Mouse (Mus musculus): ENCODE measurements at regions not wholly inside any gene's neighbourhood (a gene's known extent, or its start where the extent isn't known, plus 50 kb on each side); places are given as distances from the start of the nearest gene placed in this dataset.
A peak's percentile ranks its signal among the peaks of the same experiment; 100 is the strongest.

DNA sequence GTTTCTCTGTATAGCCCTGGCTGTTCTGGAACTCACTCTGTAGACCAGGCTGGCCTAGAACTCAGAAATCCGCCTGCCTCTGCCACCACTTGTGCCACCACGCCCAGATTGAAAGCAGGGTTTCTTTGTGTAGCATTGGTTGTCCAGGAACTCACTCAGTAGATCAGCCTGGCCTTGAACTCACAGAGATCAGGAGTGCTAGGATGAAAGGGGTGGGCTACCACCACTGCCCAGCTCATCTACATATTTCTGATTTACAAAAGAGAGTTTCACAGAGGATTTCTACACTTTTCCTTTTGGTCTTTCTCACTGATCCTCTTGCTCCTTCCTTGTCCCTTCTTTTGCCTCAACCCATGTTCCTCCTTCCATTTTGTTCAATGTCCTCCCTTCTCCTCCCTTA lies 53.1 kb upstream of the Lbx1 start:
- Histone ChIP-seq H3K9me3 (no peaks in the 10 kb centered on the region), H3K4me2 (no peak overlapping the region), H3K36me3 (no peaks in the 10 kb centered on the region), H3K4me1 (replicated peaks) (peaks cover 21% of the 10 kb centered on the region), H3K9ac (no peak overlapping the region), H3K4me3 (no peak overlapping the region), H3K27ac (no peak overlapping the region), H3K27me3 (peaks cover 27% of the 10 kb centered on the region)
- no peak for ATAC-seq (ENCODE audit: low FRiP score)
- WGBS: 68% methylated on average over 2 of the region's 2 CpGs

DNA sequence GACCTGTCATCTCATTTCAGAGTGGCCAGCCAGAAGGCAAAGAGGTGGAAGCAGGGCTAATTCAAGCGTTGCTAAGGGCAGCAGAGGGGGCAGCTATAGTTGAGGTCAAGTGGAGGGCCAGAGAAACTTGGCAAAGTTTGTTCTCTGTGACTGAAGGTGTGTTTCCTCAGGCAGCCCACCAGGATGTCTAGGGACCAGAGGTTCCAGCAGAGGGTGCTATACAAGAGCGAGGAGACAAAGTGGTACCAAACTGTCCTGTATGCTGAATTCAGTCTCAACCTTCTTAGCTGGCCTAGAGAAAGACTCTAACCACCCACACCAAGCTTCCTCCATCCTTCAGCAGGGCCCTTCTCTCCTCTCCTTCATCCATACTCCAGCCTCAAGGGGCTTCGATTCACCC lies 62.2 kb upstream of the Lbx1 start:
- WGBS: 36% methylated on average over 3 of the region's 3 CpGs
- no peak overlapping the region for H3K4me3 ChIP-seq
- H3K27me3 ChIP-seq: peaks cover 52% of the 10 kb centered on the region
- no peak overlapping the region for H3K27ac ChIP-seq
- no peak overlapping the region for H3K4me2 ChIP-seq
- H3K4me1 ChIP-seq (replicated peaks): peaks cover 64% of the 10 kb centered on the region
- H3K9ac ChIP-seq: no peak overlapping the region
- no peak for ATAC-seq (ENCODE audit: low FRiP score)
- H3K36me3 ChIP-seq: no peaks in the 10 kb centered on the region
- no peaks in the 10 kb centered on the region for H3K9me3 ChIP-seq

DNA sequence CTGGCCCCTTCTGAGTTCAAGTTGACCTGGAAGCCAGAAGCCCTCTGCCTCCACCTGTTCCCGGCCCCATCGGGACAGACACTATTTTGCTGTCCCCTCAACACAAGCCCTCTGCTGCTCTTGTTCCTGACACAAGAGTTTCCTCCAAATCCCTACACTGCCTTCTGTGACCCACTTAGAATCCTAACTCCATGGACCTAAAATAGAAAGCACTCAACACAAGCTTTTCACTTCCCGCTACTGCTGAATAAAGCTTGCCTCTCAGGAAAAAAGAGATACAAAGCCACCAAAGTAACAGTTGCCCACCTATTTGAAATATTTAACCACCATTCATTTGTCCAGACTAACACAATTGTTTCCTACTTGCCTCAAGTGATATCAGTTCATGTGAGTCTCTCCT lies 63.7 kb upstream of the Lbx1 start:
- Histone ChIP-seq H3K36me3 (no peaks in the 10 kb centered on the region), H3K27ac (peak overlapping the region; percentile 24; the same call in 1 of the 2 replicates), H3K9me3 (no peaks in the 10 kb centered on the region), H3K4me2 (no peak overlapping the region), H3K4me3 (no peak overlapping the region), H3K4me1 (replicated peaks) (peaks cover 67% of the 10 kb centered on the region), H3K27me3 (peaks cover 51% of the 10 kb centered on the region), H3K9ac (no peak overlapping the region)
- no peak for ATAC-seq (ENCODE audit: low FRiP score)
- WGBS: 89% methylated on average over 3 of the region's 3 CpGs

DNA sequence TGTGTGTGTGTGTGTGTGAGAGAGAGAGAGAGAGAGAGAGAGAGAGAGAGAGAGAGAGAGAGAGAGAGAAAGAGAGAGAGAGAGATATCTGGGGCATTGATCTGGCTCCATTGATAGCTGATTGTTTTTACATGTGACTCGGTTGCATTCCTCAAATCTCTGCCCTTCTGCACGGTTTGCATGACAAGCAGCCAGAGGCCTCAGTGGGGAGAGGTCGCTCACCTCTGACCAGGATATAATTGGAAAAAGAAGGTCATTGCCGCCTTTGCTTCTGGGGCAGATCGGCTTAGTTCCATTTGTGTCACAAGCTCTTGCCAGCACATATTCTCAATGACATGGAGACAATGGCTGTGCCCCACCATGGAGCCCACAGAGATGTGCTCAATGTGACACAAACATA lies 63.8 kb upstream of the Btrc start:
- H3K27ac ChIP-seq: peak overlapping the region; percentile 100
- H3K27me3 ChIP-seq: peaks cover 52% of the 10 kb centered on the region
- H3K4me1 ChIP-seq (replicated peaks): peaks cover 67% of the 10 kb centered on the region
- 20% methylated on average over 5 of the region's 5 CpGs for WGBS
- no peak overlapping the region for H3K4me2 ChIP-seq
- H3K9me3 ChIP-seq: no peaks in the 10 kb centered on the region
- H3K36me3 ChIP-seq: no peaks in the 10 kb centered on the region
- no peak overlapping the region for H3K9ac ChIP-seq
- no peak for ATAC-seq (ENCODE audit: low FRiP score)
- H3K4me3 ChIP-seq: no peak overlapping the region

DNA sequence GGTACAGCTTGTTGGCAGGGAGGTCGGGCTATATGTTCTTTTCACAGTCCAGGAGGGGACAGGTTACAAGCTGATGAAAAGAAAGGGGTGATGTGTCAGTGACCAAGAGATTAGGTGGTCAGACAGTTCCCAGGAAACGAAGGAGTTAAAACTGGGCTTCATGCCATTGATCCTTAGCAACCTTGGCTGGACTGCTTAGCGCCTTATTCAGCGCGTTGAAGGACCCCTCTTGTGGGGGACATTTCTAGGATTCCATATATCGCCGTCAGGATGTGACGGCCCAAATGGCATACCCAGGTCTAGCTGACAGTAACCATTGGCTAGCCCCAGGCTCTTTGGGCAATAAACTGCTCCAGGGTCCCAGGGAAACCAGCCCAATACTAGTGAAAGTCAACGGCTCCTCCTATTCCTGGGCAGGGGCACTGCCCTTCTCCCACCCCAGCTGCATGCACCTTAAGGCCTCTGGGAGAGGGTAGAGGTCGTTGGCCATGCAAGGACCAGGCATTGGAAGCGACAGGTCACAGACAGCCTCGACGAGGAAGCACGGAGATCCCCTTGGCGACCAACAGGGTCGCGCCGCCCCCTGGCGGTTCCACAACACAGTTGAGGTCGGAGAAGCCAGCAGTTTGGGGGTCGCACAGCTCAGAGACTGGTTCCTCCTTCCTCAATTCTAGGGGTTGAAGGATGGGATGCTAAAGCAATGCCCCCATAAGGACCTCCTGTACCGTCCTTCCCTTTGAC lies 62.7 kb upstream of the Btrc start:
- peak overlapping the region; percentile 83 for H3K9ac ChIP-seq

DNA sequence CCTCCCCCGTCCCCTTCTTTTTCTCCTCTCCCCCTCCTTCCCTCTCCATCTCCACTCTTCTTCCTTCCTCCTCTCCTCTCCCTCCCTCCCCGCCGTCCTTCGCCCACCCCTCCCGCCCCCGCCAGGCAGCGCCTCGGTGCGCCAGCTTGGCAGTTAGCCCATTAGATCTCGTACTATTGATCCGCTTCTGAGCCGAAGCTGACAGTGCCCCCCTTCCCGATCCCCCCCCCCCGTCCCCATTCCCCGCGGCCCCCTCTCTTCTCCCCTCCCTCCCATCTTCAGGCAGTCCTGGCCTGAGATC lies 62.2 kb upstream of the Btrc start:
- Histone ChIP-seq H3K27ac (peak overlapping the region; percentile 100), H3K9me3 (no peaks in the 10 kb centered on the region), H3K27me3 (peaks cover 59% of the 10 kb centered on the region), H3K4me2 (peak overlapping the region; percentile 93), H3K4me1 (replicated peaks) (peaks cover 57% of the 10 kb centered on the region), H3K9ac (peak overlapping the region; percentile 83), H3K36me3 (no peaks in the 10 kb centered on the region), H3K4me3 (peak overlapping the region; percentile 50)
- ATAC-seq (ENCODE audit: low FRiP score): no peak
- WGBS: 3% methylated on average over 10 of the region's 16 CpGs

More for the DNA sequence above, 62.7 kb upstream of the Btrc start:
- Histone ChIP-seq H3K36me3 (no peaks in the 10 kb centered on the region), H3K27ac (peak overlapping the region; percentile 100), H3K4me2 (peak overlapping the region; percentile 93), H3K4me3 (peak overlapping the region; percentile 50), H3K27me3 (peaks cover 58% of the 10 kb centered on the region), H3K9me3 (no peaks in the 10 kb centered on the region), H3K4me1 (replicated peaks) (peaks cover 58% of the 10 kb centered on the region)
- peak; percentile 25 for ATAC-seq (ENCODE audit: low FRiP score)
- WGBS: 4% methylated on average over 22 of the region's 22 CpGs

DNA sequence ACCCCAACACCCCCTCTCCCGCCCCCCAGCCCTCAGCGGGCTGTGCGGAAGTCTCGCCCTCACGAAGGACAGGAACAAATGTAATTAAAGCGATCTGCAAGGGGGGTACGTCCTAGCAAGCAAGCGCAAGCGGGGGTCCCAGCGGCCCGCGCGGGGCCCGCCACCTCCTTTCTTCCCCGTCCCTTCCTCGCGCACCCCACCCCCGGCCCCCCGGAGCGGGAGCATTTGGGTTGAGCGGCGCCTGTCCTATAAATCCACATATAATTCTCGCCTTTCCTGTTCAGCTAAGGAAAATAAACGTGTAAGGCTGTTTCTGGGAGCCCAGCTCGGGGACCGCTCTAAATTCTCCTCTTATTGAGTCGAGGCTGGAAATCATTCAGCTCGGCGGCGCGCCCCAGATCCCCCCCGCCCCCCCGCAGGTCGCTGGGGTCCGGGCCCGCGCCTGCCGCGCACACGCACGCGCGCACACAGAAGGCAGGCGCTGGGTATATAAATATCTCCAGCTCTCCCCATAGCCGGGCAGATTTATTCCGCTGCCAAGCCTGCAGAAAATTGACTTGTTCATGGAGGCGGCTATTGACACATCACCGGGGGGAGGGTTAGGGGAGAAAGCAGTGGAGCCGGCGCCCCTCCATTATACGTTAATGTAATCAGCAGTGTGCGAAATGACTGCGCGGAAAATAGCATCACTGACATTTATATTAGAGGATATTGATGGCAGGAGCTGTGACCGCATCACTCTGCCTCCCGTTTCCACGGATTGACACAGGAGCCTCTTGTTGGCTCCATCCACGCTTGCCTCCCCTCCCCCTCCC lies 61.6 kb upstream of the Btrc start:
- ATAC-seq (ENCODE audit: low FRiP score): peak; percentile 86
- H3K9me3 ChIP-seq: no peaks in the 10 kb centered on the region
- peak overlapping the region; percentile 100 for H3K27ac ChIP-seq
- H3K4me3 ChIP-seq: peak overlapping the region; percentile 50
- no peaks in the 10 kb centered on the region for H3K36me3 ChIP-seq
- peaks cover 59% of the 10 kb centered on the region for H3K27me3 ChIP-seq
- H3K9ac ChIP-seq: peak overlapping the region; percentile 83
- H3K4me2 ChIP-seq: peak overlapping the region; percentile 93
- peaks cover 54% of the 10 kb centered on the region for H3K4me1 ChIP-seq (replicated peaks)
- under 1% methylated on average over 58 of the region's 58 CpGs for WGBS

DNA sequence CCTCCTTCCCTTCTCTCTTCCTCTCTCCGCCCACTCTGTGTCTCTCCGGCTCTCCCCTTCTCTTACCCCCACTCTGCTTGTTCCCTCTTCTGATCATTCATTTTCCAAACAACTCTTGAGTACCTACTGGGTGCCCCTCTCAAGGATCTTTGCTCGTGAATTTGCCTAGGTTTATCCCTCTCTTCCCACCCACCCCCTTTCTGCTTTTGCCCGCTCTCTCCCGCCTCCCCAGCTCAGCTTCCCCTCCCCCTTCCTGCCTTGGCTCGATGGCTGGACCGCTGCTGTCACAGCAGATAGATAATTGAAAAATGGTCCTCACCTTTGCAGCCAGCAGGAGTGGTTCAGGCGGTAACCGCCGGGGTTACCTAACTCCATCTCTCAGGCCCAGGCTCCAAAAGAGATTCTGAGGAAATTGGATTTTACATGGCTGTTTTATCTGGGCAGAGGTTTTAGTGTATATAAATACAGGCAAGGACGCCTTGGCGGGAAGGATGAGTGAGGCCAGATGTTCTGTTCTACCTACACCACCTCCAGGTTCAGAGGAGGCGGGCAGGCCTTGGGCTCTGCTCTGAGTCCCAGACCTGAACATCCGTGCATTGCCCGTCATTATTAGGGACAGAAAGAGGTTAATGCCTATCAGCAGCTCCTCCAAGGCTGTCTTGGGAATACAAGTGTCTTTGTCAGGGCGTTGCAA lies 60.8 kb upstream of the Btrc start:
- ATAC-seq (ENCODE audit: low FRiP score): no peak; the same call in none of the 2 replicates
- Histone ChIP-seq H3K27ac (peak overlapping the region; percentile 100), H3K36me3 (no peaks in the 10 kb centered on the region), H3K4me2 (peak overlapping the region; percentile 93), H3K27me3 (peaks cover 59% of the 10 kb centered on the region), H3K4me1 (replicated peaks) (peaks cover 59% of the 10 kb centered on the region), H3K9ac (peak overlapping the region; percentile 83), H3K9me3 (no peaks in the 10 kb centered on the region), H3K4me3 (peak overlapping the region; percentile 50)
- 3% methylated on average over 16 of the region's 16 CpGs for WGBS

DNA sequence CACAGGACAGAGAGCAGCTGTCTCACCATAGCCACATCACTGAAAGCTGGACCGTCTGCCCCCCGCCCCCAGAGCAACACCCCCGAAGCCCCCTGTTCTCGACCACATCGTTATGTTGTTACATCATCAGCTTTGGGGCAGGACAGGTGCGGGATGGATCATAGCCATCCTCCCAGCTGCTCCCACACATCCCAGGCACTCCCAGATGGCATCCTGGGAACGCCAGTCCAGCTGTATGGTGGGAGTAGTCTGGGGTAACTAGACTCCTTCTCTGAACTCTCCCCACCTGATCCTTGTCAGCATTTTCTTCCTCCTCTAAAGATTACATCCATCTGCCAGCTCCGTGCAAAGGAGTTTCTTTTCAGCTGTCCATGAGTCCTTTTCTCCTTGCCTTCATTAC lies 59.0 kb upstream of the Btrc start:
- ATAC-seq (ENCODE audit: low FRiP score): no peak
- Histone ChIP-seq H3K36me3 (no peaks in the 10 kb centered on the region), H3K4me1 (replicated peaks) (peaks cover 57% of the 10 kb centered on the region), H3K4me3 (no peak overlapping the region), H3K27ac (peak overlapping the region; percentile 60; the same call in 1 of the 2 replicates), H3K4me2 (no peak overlapping the region), H3K9ac (0 out of 2 replicates have a peak overlapping the region, but pooled peaks have one; percentile 3), H3K27me3 (peaks cover 62% of the 10 kb centered on the region), H3K9me3 (no peaks in the 10 kb centered on the region)
- WGBS: 7% methylated on average over 8 of the region's 8 CpGs

DNA sequence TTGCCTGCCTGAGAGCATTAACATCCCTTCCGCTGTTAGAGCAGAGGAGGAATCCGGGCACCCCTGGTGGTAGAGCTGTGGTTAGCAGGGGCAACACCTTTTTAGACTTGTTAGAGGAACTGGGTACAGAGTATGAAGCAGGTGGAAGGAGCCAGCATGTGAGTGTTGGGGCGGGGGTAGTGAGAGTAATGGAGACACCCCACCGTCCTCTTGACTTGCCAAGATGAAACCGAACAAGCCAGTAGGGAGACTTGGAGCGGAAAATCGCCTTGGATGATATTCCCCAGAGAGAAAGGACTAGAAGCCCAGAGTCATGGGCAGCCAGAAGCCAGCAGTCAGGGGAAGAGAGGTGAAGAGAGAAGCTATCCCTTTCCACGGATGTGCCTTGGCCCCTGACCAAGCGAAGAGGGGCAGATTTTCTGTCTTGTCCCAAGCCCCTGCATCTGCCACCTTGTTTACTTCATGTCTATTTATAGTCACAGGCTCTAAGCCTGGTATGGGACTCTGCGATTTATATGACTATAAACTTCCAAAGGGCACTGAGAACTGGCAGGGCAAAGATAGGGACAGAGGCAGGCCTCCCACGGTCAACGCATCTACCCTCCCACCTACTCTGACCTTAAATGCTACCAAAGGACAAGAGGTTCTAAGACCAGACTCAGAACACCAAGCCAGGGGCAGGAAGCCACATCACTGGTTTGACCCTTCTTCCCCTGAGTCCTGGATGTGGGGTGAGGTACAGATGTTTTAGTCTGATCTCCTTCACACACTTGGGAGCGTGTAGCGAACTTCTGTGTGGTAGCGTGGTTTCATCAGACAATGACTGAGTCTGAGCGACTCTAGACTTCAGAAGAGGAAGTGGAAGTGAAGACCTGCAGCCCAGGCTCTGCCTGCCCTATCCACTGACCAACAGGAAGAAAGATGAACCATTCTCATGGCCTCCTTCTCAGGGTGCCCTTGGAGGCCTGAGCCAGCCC lies 55.9 kb upstream of the Btrc start:
- peaks cover 64% of the 10 kb centered on the region for H3K4me1 ChIP-seq (replicated peaks)
- no peak for ATAC-seq (ENCODE audit: low FRiP score)
- WGBS: 55% methylated on average over 16 of the region's 16 CpGs

DNA sequence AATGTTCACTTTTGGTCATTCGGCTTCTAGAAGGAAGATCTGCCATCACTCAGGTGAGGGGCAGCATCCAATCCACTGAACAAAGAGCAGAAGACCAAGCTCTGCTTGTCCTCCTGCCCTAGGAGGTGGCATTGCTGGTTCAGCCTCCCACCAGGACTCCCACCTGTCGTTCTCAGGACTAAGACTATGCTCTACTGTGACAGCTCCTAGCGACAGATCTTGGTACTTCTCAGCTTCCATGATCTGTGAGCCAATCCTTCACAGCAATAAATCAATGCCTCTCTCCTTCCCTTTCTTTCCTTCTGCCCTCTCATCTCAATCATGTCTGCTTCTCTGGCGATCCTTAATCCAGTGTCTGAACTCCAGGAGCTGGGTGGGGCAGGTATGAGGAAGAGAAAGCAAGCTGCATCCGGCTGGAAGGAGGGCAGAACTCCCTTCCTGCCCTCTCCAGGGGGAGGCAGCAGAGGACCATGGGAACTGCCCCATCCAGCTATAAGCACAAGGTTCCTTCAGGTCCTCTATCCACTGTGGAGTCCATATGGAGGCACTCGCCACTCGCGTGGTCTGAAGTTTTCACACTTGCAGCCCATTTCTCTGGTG lies 54.8 kb upstream of the Btrc start:
- Histone ChIP-seq H3K9me3 (no peaks in the 10 kb centered on the region), H3K27ac (no peak overlapping the region), H3K4me3 (no peak overlapping the region), H3K27me3 (peaks cover 47% of the 10 kb centered on the region), H3K36me3 (no peaks in the 10 kb centered on the region), H3K4me1 (replicated peaks) (peaks cover 64% of the 10 kb centered on the region), H3K9ac (no peak overlapping the region), H3K4me2 (no peak overlapping the region)
- no peak for ATAC-seq (ENCODE audit: low FRiP score)
- 62% methylated on average over 8 of the region's 8 CpGs for WGBS

More for the DNA sequence above, 55.9 kb upstream of the Btrc start:
- Histone ChIP-seq H3K27me3 (peaks cover 56% of the 10 kb centered on the region), H3K9me3 (no peaks in the 10 kb centered on the region), H3K9ac (no peak overlapping the region; the same call in 1 of the 2 replicates), H3K4me3 (no peak overlapping the region), H3K27ac (0 out of 2 replicates have a peak overlapping the region, but pooled peaks have one; percentile 8), H3K4me2 (no peak overlapping the region), H3K36me3 (no peaks in the 10 kb centered on the region)
